Mouse (Mus musculus): Measurements from ENCODE around the gene Coro1a.

Gene Coro1a

DNA sequence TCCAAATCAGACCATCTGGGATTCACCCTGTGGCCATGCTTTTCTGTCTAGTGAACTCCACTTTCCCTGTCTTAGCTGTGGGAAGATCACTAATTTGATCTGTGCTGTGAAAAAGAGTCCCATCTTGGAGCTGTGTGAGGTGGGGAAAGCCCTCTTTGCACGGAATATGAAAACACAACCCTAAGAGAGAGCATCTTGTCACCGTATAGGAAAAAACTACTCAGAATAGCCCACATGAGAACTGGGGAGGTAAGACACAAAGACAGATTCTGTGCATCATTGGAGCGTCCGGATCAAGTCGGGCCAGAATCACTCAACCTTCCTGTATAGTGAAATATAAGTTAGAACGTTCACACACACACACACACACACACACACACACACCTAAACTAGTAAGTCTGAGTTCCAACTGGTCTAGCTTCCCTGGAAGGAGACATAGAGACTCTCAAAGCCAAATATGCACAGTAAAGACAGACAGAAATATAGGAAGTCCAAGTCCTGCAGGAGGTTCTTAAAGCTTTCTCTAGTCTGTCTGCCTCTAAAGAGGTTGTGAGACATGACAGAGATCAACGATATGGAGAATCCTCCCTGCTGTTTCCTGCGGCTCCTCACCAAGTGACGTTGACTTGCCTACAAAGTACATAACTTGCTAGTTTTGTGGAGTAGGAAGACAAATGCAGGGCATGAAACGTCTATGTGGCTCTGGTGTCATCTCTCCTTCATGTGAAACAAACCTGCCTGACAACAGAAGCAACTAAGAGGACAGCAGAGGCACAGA, 777 bp upstream of the Coro1a start:
- CTCF ChIA-PET, result interaction anchor here (0.9 kb wide), 1 partner anchor 11 kb away, joined by 4 read pairs; no protein-coding TSS in a partner anchor

DNA sequence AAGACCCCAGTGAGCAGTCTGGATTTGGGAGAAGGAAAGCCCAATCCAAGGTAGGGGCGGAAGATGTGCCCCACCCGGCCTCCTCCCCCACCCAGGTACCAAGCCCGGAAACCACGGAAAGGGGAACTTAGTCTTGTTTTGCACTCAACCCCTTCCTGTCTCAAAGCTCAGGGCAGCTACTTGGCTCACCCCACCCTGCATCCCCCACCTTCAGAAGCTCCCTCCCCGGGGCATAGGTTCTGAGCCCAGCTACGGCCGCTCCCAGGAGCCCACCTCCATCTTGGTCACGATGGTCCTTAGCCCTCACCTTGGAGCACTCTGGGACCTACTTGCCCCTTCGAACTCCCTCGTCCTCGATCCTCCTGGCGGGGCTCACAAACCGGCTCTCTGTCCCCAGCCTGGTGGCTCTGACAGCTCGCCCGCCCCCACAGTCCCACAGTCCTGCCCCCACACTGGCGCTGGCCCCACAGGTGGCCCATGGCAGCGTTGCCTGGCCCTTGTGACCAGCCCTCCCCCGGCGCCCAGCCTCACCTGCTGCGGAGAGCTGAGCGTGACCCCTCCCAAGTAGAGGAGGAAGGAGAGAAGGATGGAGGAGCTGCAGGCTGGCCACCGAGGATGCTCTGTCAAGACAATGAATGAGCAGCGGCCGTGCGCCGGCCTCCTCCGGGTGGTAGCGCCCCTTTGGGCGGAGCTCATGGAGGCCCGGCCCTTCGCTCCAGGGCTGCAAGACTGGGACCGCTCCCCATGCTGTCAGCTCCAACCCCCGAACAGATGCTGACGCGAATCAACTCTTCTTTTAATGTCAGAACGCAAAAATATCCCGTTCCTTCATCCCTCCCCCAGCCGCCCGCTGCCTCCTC, 3.2 kb downstream of the Coro1a start:
- CTCF ChIA-PET, result interaction anchor here (0.5 to 0.6 kb wide), 3 partner anchors 43 to 408 kb away, joined by 4 to 7 read pairs (median 4); no protein-coding TSS in a partner anchor

DNA sequence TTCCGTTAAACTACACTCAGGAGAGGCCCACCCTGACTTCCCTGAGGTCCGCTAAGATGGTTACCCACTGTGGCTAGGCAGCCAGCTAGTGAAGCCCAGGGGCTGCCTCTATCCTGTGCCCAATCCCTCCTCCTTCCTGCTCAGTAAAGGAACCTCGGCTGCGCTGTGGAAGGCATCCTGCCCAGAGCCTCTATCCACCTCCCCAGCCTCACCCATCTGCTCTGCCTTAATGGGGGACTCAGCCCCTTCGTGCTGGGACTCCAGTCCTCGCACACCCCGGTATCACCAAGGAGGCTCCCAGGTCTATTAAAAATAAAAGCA, 3.9 kb downstream of the Coro1a start:
- CTCF ChIA-PET, result no interaction called here

DNA sequence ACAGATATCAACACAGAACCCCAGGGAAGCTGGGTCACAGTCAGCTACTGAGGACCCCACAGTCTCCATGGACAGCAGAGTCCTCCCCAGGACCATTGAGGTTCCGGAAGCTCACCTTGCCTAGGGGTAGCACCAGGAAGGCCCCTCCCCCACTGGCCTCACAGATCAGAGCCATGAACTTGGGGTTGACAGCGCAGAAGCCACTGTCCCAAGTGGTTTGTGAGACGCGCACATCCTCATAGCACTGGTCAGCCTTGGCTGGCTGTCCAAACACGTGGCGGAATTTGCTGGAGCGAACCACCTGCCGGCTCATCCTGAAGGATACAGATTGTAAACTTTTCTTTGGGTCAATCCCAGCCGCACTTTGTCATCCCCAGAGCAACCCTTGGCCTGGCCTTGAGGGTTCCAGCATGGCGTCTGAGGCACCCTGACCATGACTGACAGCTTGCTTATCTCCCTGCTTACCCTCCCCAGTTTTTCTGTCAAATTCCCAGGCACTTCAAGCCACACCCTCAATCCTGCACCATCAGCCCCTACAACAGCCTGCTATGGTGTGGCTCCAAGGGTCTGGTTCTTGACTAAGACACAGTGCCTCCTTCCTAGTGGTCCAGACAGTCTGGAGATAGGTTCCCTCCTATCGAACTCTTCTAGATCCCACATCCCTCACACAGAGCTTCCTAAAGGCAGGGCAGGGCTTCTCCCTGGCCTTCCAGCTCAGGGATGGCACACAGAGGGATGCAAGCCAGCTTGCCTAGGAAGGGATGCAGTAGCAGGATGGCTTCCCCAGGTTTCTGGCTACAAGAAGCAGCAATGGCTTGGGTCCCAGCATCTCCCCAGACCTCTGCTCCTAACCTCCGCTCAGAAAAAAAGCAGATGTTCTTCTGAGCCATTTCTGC, 4.5 kb downstream of the Coro1a start:
- CTCF ChIA-PET, result no interaction called here

DNA sequence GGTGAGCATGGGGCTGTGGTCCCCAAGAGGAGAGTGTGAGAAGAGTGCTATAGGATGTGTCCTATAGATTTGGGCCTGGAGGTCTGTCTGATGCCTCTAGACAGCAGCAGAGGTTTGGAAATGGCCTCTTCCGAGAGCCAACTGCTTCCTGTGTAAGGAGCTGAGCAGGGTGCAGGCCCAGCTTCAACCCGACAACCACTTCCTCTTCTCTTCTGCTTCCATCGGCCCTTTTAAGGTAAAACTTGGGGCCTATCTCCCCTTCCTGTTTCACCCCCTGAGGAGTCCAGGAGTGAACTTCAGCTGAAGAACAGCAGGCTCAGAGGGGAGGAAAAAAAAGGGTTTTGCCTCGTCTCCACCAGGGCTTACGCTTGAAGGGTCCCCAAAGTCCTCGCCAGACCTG, 5.2 kb downstream of the Coro1a start:
- CTCF ChIA-PET, result no interaction called here

DNA sequence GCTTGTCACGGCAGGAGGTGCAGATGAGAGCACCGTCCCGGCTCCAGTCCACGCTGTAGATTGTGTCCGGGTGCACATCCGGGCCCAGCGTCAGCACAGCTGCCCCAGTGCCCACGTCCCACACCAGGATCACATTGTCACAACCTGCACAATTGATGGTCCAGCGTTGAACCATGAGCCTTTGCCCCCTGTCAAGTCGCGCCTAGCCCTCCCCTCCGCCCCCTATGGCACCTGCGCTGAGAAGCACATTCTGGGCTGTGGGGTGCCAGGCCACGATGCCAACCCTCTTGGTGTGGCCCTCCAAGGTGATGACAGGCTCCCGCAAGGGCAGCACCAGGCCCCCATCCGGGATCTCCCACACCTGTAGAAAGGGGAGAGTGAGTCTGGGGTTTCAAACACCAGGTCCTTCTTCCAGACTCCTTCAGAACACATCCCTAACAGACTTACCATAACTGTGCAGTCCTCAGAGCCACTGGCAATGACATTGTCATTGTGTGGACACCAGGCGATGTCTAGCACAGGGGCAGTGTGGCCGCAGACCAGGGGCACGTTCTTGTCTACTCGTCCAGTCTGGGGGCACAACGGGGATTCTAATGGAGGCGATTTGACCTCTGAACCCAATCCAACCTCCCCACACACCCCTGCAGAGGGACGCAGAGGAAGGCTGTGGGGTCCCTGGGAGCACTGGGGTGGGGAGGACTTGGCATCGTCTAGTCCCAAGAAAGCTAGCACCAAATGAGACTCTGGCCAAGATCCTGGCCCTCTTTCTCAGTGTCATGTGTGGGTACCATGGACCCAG, 5.8 kb downstream of the Coro1a start:
- CTCF ChIA-PET, result no interaction called here

DNA sequence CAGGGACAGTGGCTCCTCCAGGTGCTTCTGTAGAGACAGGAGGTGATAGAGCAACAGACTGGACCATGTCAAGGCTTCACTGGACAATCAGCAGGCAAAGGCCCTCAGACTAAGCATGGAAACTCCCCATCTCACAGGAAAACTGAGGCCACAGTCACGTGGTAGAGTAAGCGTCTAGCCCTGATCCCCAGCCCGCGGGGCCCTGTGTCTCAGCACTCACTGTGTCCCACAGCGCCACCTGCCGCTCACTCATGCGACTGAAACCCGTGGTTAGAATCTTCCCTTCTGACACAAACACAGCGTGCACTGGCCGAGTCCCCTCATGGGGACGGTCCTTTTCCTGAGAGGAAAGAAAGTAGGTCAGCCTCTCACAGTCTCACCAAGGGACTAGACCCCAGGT, 6.5 kb downstream of the Coro1a start:
- CTCF ChIA-PET, result no interaction called here

DNA sequence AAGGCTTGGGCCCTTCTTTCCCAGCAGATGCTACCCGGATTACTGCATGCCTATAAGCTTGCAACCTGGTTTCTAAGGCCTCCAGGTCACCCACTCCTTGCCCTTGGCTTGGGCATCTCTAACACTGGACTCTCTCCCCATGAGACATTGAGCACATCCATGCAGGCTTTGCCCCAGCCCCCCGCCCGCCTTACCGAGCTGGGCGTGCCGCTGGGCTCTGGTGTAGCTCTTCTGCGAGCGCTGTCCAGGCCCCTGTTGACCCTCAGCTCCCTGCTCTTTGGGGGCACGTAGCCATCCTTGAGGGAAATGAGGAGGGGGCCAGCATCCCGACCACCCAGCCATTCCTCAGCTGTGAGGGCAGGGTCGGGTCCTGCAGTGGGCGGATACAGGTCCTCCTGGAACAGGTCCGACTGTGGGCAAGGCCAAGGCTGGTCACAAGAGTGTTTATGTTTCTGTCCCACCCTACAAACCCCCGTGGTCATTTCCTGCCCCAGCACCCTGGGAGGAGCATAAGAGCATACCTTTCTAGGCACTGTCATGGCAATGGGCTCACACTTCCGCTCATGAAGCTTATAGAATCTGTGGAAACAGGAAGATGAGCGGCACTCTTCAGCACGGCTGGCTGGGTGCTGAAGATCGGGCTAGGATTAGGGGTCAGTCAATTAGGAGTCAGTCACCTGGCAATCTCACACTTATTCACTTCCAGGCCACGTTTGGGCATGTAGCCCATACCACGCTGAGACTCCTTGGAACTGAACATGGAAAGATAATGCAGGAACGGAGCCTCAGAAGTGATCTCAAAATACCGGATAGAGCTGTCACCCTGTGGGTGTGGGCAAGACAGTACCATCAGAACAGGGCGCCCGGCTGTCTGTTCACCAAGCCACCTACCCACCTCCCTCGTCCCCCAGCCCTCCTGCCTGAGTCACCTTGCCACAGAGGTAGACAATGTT, 7.2 kb downstream of the Coro1a start:
- CTCF ChIA-PET, result interaction anchor here (0.6 kb wide), 1 partner anchor 33 kb away, joined by 3 read pairs; no protein-coding TSS in a partner anchor

DNA sequence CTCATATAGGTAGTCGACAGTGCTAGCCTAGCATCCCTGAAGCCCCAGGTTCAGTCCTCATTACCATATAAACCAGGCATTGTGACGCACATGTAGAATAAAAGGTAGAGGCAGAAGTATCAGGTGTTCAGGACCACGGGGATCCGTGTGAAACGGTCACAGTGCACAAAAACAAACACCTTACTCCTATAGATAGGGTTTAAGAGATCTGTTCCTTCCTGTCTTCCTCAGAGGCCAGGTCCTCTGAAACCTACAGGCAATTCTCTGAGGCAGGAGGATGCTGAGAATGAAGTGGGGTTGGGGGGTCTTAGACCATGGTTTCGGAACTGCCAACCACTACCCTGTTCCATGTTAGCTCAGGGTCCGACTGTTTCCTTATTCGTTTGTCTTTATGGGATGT, 9.7 kb downstream of the Coro1a start:
- CTCF ChIA-PET, result no interaction called here

DNA sequence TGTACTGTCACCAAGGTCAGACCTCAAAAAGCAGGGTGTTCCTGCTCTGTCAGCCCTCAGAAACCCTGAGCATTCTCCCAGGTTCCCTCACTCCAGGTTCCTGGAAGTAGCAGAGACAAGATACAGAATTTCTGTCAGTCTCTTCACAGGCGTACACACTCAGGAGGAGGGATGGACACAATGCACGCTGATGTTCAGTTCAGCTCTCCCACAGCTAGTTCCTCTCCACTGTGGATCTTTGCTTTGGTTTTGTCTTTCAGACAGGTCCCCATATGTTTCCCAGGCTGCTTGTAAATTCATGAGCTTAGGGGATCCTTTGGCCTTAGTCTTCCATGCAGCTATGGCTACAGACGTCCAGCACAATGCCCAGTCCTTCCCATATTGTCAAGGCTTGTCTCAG, 10.7 kb downstream of the Coro1a start:
- CTCF ChIA-PET, result interaction anchor here (0.6 kb wide), 1 partner anchor 11 kb away, joined by 4 read pairs; the partner anchor contains the start of gene Coro1a

DNA sequence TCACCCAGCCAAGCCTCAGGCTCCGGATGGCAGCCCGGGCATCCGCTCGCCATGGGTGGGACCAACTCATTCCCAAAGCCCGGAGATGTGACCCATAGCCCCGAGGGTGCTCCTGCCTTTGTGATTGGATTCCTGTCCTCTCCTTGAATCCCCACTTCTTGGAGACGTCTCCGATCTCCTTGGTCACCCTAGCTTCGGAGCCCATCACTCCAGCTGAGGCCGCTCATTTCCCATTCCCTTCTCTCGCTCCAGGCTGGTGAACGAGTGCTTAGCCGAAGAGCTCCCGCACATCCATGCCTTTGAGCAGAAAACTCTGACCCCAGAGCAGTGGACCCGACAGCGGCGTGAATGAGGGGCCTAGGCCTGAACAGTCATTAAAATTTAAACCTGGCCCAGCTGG, 11.3 kb downstream of the Coro1a start:
- CTCF ChIA-PET, result interaction anchor here (0.6 kb wide), 1 partner anchor 51 kb away, joined by 3 read pairs; no protein-coding TSS in a partner anchor

DNA sequence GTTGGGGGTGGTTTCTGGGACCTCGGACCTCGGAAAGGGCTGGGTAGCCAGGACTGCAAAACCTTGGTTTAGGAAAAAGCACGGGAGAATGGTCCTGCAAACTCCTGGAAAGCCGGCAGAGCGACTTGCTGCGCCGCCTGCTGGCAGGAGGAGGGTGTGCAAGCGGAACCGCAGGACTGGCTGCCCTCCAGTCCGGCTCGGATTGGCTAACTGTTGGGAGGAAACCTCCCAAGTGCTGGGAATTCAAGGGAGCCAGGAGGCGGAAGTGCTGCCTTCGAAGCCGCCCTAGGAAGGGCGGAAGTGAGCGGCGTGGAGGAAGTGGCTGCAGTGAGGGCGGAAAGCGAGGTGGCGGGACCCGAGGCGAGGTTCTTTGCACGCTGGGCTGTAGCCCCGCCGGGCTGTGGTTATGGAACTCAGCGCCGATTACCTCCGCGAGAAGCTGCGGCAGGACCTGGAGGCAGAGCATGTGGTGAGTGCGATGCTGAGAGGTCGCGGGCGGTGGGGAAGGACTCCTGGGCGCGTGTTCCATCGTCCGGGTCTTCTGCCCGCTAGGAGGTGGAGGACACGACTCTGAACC, 11.9 kb downstream of the Coro1a start, which contains the start of gene Slx1b:
Gene Slx1b (minus strand): TSS at position 154 of the 577 bp plus-strand sequence.
- CTCF ChIA-PET, result interaction anchor here (0.6 kb wide), 1 partner anchor 51 kb away, joined by 3 read pairs; no protein-coding TSS in a partner anchor

DNA sequence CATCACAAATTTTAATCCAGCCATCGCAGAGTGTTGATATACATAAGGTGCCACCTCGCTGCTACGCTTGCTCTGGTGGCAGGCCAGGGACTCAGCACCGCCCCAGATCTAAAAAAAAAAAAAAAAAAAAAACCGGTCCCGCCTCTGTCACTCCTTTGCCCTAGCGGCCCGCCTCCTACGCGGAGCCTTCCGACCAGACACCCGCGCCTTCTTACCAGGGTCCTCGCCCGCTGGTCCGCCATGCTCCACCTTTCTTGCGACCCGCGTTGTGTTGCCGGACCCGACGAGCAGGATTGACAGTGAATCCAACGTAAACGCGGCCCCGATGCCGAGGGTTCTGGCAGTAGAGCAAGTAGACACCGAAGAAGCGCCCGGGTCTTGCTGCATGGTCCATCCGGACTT, 12.4 kb downstream of the Coro1a start, which contains the start of gene Bola2:
Gene Bola2 (plus strand): TSS at position 192 of the 402 bp plus-strand sequence.
- CTCF ChIA-PET, result interaction anchor here (0.5 kb wide), 1 partner anchor 136 kb away, joined by 3 read pairs; no protein-coding TSS in a partner anchor

DNA sequence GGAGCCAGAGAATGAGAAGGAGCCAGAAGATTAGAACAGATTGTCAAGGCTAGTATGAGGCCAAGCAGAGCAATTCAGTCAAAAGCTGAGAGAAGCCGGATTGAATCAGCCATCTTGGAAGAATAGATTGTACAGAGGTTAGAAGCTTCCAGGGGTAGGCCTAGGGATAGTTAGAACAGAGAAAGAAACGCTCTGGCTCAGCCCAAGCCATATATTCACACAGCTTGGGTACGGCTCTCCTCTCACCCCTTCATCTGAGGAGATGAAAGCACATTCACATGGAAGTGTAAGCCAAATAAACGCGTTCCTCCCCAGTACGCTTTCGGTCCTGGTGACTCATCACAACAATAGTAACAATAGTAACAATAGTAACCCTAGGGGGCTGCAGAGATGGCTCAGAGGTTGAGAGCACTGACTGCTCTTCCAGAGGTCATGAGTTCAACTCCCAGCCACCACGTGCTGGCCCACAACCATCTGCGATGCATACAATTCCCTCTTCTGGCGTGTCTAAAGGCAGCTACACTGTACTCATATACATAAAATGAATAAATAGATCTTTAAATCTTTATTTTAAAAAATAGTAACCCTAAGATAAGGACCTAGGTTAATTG, 13.0 kb downstream of the Coro1a start:
- CTCF ChIA-PET, result interaction anchor here (0.5 kb wide), 1 partner anchor 136 kb away, joined by 3 read pairs; no protein-coding TSS in a partner anchor

DNA sequence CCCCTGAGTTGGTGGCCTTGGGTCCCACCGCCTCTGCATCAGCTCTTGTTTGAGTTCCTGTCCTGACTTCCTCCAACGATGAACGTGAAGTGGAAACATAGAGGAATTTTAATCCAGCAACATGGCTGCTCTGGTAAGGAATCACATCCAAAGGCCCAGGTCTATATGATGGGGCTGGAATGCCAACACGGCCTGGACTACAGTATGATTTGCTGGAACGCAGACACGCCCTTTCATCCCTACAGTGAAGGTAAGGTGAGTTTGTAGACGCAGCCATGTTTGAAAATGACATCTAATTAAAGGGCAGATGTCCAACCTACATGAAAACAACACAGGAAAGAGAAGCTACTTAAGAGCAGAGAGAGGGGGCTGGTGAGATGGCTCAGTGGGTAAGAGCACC, 13.8 kb downstream of the Coro1a start:
- CTCF ChIA-PET, result interaction anchor here (0.6 kb wide), 1 partner anchor 905 kb away, joined by 14 read pairs; no protein-coding TSS in a partner anchor

DNA sequence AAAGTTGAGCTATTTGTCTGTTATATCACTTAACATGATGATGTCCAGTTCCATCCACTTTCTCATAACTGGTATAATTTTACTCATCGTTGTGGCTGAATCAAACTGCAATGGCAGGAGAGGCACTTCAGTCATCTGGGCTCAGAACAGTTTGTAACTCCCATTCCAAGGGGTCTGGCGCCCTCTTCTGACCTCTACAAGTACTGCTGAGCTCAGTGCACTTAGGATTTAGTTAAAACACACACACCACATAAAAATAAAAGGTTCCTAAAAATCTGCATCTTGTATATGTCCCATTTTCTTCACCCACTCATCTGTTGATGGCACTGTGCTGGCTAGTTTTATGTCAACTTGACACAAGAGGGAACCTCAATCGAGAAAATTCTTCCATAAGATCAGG, 14.3 kb downstream of the Coro1a start:
- CTCF ChIA-PET, result interaction anchor here (0.6 to 0.7 kb wide), 3 partner anchors 104 to 905 kb away, joined by 6 to 14 read pairs (median 9); no protein-coding TSS in a partner anchor

DNA sequence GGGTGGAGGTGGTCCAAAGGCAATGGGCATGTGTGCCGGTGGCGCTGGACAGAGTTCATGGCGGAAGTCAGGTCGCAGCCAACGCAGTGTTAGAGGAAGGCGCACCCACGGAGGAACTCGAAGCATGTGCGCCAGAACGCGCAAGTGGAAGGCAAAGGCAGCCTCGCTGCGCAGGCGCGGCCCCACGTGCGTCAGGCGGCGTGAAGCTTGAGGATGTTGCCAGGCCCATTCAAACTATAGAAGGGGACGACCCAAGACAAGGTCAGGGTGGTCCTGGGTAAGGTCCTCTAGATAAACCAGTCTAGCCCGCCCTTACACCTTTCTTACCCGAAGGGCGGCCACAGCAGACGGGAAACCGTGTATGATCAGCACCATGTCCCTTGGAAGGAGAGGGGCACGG, 15.2 kb downstream of the Coro1a start:
- CTCF ChIA-PET, result interaction anchor here (1.3 kb wide), 1 partner anchor 13 kb away, joined by 3 read pairs; no protein-coding TSS in a partner anchor

DNA sequence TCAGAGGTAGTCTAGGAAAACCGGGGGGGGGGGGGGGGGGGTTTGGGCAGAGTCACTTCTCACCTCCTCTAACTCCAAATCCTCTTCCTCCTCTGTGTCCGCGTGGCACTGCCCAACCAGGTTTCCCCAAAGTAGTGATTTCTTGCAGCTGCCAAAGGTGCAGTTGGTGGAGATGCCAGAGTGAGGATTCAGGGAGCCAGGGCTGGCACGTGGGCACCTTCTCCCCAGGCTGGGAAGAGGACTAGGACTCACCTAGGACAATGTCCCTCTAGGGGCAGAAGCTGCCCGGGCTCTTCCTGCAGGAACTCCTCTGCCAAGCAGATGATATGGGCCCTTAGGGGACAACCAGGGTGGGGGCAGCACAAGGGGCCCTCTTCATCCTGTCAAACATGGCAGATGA, 15.9 kb downstream of the Coro1a start:
- CTCF ChIA-PET, result interaction anchor here (0.7 to 1.3 kb wide), 2 partner anchors 14 to 113 kb away, joined by 3 read pairs; no protein-coding TSS in a partner anchor
